Mouse (Mus musculus) G1E (cell line): ENCODE data around the gene Fbxo39.

Source experiments
- CTCF ChIP-seq: IDR thresholded peaks from 2 replicates; pipeline ENCODE4 v1.5.1; 2012; ENCODE audit warnings: low read depth, low read length, inconsistent platforms, mixed read lengths
- GATA1 ChIP-seq: IDR thresholded peaks from 2 replicates; pipeline ENCODE4 v1.6.1; 2012; ENCODE audit warnings: borderline replicate concordance, low read length, inconsistent platforms, mixed read lengths
- GATA2 ChIP-seq: IDR thresholded peaks from 2 replicates; pipeline ENCODE4 v1.6.1; 2012; ENCODE audit warnings: low read depth, low read length, inconsistent platforms, borderline replicate concordance
- POLR2AphosphoS5 ChIP-seq: IDR thresholded peaks from 2 replicates; pipeline ENCODE4 v1.6.1; 2012; ENCODE audit warnings: low read depth, low read length, inconsistent platforms; ENCODE audit not compliant: insufficient replicate concordance
- TAL1 ChIP-seq: conservative IDR thresholded peaks from 2 replicates; pipeline ENCODE4 v1.6.1; 2012; ENCODE audit warnings: low read depth, low read length, inconsistent platforms, mixed read lengths

DNA sequence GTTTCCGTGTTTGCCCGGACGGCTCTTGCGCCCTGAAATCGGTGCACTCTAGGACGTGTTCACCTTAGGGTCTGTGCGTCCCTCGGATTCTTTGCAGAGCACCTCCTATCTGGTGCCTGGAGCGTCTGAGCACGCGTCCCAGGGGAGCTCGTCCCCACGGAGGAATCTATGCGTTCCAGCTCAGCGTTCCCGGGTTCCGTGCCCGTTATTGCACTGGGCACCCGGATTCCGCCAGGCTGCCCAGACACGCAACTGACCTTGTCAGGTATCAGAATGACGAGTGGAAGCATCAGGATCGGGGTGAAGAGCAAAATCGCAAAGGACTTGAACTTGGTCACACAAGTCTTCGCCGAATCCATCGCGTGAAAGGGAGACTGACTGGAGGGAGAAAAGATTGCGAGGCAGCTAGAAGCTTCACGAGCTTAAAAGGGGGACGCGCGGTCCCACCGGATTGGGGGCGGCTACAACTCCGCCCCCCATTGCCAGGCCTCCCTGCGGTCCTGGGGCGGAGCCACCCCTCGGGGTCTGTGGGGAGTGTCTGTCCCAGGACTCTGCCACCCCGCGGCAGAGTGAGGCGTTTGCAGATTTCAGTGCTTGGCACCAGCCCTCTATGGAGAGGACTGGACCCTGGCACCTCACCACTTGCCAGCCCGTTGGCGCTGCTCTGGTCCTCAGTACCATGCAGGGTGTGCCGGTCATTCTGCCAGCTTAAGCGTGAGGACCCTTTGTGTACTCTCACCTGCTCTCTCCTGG is 47.9 kb upstream of the Fbxo39 start:
- TF ChIP-seq CTCF = no peak
- no peak for TF ChIP-seq GATA1
- no peak for TF ChIP-seq TAL1
- TF ChIP-seq POLR2AphosphoS5 = no peak
- TF ChIP-seq GATA2 = no peak
